Mouse (Mus musculus) E14TG2a.4 (cell line): Measurements from ENCODE around the gene Lekr1.

Experiments used
- H3K27me3 ChIP-seq: 2 replicates; pipeline ENCODE4 v1.6.1; 2014; ENCODE audit warnings: low read length, control low read depth; ENCODE audit not compliant: insufficient read depth
- H3K36me3 ChIP-seq: 2 replicates; pipeline ENCODE4 v1.6.1; 2014; ENCODE audit warnings: low read length, control low read depth; ENCODE audit not compliant: insufficient read depth
- H3K4me1 ChIP-seq: replicated peaks from 2 replicates; pipeline ENCODE4 v1.6.1; 2014; ENCODE audit warnings: low read depth, low read length, control low read depth
- H3K4me3 ChIP-seq: replicated peaks from 2 replicates; pipeline ENCODE4 v1.5.1; 2014; ENCODE audit warnings: mild to moderate bottlenecking, low read length
- H3K9me3 ChIP-seq: 2 replicates; pipeline ENCODE4 v1.6.1; 2014; ENCODE audit warnings: low read length, control low read depth
- CTCF ChIP-seq: conservative IDR thresholded peaks from 2 replicates; pipeline ENCODE4 v1.5.1; 2014; ENCODE audit warnings: low read length
- NANOG ChIP-seq: IDR thresholded peaks from 2 replicates; pipeline ENCODE4 v1.6.1; 2014; ENCODE audit warnings: borderline replicate concordance, low read length, mixed read lengths
- POU5F1 ChIP-seq: IDR thresholded peaks from 2 replicates; pipeline ENCODE4 v1.6.1; 2014; ENCODE audit warnings: low read length, borderline replicate concordance

The Lekr1 gene

DNA sequence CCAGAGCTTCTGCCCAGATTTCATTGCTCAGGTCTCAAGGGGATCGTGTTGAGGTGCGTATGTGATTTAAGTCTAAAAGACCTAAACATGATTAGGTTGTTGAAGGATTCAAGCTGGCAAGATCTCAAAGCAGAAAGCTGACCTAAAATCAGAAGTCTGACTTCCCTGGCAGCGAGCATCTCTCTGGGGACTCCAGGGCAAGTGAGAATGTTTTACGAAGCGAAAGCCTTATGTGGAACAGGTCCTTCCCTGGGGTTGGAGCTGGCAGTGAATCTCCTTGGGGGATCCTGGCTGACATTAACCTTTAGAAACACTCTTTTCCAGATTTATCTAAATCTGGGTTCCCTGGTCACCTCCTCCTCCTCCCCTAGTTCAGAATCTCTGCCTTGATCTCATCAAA, 187.7 kb downstream of the Lekr1 start:
- Histone ChIP-seq H3K9me3 (peaks cover 35% of the 10 kb centered on the region), H3K36me3 (no peaks in the 10 kb centered on the region), H3K4me3 (no peak overlapping the region), H3K4me1 (peaks cover 6% of the 10 kb centered on the region), H3K27me3 (0 out of 2 replicates have a peak, but pooled peaks cover 4% of the 10 kb centered on the region)
- TF ChIP-seq POU5F1 (no peak), NANOG (no peak), CTCF (no peak)

DNA sequence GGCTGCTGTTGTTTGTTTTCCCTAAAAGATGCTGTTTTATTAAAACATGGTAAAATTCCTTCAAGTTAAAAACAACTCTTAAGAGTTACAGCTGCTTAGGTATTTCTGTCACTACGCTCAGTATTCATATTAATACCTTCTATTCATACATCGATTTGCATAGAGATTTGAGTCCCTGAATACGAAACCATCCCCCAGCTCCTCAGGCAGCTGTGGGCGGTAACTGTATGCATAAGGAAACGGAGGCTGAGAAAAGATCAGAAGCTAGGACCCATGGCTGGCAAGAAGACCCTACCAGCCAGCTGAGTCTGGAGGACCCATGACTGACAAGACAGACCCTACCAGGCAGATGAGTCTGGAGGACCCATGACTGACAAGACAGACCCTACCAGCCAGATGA, 189.5 kb downstream of the Lekr1 start:
- no peak for TF ChIP-seq CTCF
- no peak for TF ChIP-seq NANOG
- TF ChIP-seq POU5F1: no peak

DNA sequence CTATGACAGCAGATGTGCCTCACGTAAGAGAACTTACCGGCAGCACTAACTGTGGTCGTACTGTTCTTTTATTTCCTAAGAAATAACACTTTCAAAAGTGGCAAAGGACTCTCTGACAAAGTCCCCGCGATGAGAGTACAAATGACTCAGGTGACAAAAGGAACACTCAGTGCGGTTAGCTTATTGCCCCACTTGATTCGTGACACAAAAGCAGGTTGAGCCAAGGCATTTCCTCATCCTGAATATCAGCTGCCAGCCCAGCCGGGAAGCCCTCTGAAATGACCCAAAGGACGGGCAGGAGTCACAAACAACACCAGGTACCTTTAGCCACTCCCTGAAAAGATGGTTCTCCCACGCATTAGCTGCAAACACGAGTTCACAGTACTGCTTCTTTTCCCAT, 192.1 kb downstream of the Lekr1 start:
- Histone ChIP-seq H3K4me1 (peaks cover 34% of the 10 kb centered on the region), H3K36me3 (no peaks in the 10 kb centered on the region), H3K4me3 (no peak overlapping the region), H3K27me3 (0 out of 2 replicates have a peak, but pooled peaks cover 11% of the 10 kb centered on the region), H3K9me3 (no peaks in the 10 kb centered on the region)
- no peak for TF ChIP-seq NANOG
- TF ChIP-seq CTCF: no peak
- no peak for TF ChIP-seq POU5F1

More for the DNA sequence above, 189.5 kb downstream of the Lekr1 start:
- peaks cover 17% of the 10 kb centered on the region for H3K9me3 ChIP-seq
- H3K4me1 ChIP-seq: peaks cover 10% of the 10 kb centered on the region
- H3K36me3 ChIP-seq: no peaks in the 10 kb centered on the region
- 0 out of 2 replicates have a peak, but pooled peaks cover 11% of the 10 kb centered on the region for H3K27me3 ChIP-seq
- no peak overlapping the region for H3K4me3 ChIP-seq

DNA sequence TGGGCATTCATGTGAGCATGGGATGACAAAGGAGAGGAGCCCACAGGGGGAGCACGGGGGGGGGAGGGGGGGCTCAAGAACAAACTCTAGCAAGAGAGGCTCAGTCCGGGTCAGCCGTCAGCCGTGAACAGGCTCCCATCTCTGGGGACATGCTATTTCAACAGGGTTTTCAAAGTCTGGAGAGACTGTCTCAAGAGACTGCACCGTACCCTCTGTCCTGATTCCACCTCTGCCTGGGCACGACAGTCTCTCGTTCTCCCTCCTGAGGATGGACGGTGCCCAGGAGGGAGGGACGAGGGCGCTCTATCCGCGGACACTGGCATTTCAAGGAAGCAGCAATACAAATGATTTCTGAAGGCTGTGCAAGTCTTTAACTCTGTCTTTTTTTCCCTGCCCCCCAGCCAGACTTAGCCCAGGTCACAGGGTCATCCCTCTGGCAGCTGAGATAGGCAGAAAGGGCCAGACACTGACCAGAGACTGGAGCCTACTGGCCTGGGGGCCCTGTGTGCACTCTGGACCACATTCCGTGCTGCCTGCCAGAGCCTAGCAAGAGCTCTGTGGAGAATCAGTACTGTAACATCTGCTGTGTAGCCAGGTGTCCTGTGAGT, 192.8 kb downstream of the Lekr1 start:
- TF ChIP-seq POU5F1 (no peak), NANOG (no peak), CTCF (no peak)
- peaks cover 42% of the 10 kb centered on the region for H3K4me1 ChIP-seq
- no peak overlapping the region for H3K4me3 ChIP-seq
- H3K36me3 ChIP-seq: no peaks in the 10 kb centered on the region
- peaks cover 15% of the 10 kb centered on the region; the same call in 1 of the 2 replicates for H3K27me3 ChIP-seq
- no peaks in the 10 kb centered on the region for H3K9me3 ChIP-seq

DNA sequence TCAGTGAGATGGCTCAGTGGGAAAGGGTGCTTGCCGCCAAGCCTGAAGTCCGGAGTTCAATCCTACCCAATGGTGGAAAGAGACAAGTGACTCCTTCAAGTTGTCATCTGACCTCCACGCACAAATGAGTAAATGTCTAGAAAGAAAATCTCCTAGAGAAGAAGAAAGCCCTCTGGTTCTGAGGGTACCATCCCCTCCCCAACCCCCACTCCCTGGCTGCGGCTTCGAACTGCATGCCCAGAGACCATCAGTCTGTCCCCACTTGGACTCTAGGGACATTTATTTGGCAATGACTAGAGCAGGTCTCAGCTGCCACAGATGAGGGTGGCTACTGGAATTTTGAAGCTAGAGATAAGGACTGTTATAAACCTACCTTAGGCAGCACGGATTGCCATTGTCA, 193.7 kb downstream of the Lekr1 start:
- Histone ChIP-seq H3K4me3 (no peak overlapping the region), H3K4me1 (peaks cover 47% of the 10 kb centered on the region), H3K27me3 (peaks cover 22% of the 10 kb centered on the region), H3K36me3 (no peaks in the 10 kb centered on the region), H3K9me3 (no peaks in the 10 kb centered on the region)
- no peak for TF ChIP-seq CTCF
- TF ChIP-seq POU5F1: no peak
- TF ChIP-seq NANOG: no peak

DNA sequence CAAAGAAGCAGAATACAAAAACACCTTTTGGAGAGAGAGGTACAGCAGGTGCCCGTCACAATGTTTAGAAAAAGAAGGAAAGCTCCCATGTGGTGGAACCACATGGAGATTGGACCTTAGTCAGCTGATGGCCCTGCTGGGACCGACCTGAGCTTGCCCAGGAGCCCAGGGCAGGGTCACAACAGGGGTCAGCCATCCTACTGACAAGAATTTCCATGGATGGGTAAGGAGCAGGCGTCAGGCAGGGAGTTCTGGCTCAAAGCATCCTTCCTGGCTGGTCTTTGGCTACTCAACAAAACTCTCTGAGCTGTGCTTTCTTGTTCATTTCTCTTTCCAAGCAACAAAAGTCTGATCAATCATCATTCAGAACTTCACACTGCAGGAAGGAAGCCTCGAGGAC, 194.9 kb downstream of the Lekr1 start:
- H3K36me3 ChIP-seq: no peaks in the 10 kb centered on the region

DNA sequence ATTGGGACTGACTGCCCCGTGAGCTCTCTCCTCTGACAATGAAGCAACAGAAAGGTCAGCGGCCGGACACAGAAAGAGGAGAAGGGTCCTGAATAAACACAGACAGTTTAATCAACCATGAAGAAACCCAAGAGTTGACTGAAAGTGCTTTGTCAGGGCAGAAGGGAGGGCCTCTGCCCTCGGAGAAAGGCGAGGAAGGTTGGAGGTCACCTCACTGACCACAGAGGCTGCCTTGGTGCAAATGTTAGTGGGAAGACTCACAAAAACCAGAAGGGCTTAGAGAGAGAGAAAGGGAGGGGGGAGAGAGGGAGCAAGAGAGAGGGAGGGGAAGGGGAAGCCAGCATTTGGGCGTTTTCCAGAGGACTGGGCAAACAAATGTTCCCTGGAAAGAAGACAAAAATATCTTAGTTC, 195.4 kb downstream of the Lekr1 start:
- Histone ChIP-seq H3K36me3 (no peaks in the 10 kb centered on the region), H3K9me3 (peaks cover 14% of the 10 kb centered on the region), H3K27me3 (peaks cover 26% of the 10 kb centered on the region), H3K4me3 (peak overlapping the region; percentile 29; the same call in 1 of the 2 replicates), H3K4me1 (peaks cover 47% of the 10 kb centered on the region)
- TF ChIP-seq CTCF (no peak), POU5F1 (no peak), NANOG (no peak)

More for the DNA sequence above, 194.9 kb downstream of the Lekr1 start:
- no peak for TF ChIP-seq NANOG
- H3K4me3 ChIP-seq: no peak overlapping the region
- H3K4me1 ChIP-seq: peaks cover 47% of the 10 kb centered on the region
- H3K27me3 ChIP-seq: peaks cover 26% of the 10 kb centered on the region
- peaks cover 10% of the 10 kb centered on the region for H3K9me3 ChIP-seq

DNA sequence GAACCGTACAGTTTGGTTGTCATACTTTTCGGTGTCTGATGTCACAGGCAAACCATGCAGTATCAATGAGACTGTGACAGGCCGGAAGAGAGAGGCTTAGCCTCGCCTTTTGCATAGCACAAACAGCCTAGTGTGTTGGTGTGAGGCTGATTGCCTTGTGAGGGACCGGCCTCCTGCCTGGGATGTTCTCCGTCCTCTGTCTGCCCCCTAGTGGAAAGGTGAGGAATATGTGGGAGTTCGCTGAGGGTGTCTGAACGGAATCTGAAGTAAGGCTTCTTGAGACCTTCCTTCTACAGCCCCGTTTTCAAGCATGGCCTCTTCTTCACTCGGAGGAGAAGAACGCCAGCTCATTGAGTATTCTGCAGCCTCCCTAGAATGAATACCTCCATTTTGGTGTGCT, 197.3 kb downstream of the Lekr1 start:
- H3K4me1 ChIP-seq: peaks cover 45% of the 10 kb centered on the region
- H3K36me3 ChIP-seq: no peaks in the 10 kb centered on the region
- TF ChIP-seq POU5F1: no peak
- peak; percentile 91 for TF ChIP-seq CTCF
- no peak overlapping the region for H3K4me3 ChIP-seq
- H3K9me3 ChIP-seq: peaks cover 14% of the 10 kb centered on the region
- peaks cover 33% of the 10 kb centered on the region for H3K27me3 ChIP-seq
